Mouse (Mus musculus) brain, embryonic 14.5 days (tissue): ENCODE results near the gene Cfl1.

Experiments
- CTCF ChIP-seq: fragments of 200-500 bp; IDR thresholded peaks from 2 replicates; pipeline ENCODE4 v1.5.1; 2012; ENCODE audit warnings: inconsistent platforms, mild to moderate bottlenecking, moderate library complexity, borderline replicate concordance; ENCODE audit not compliant: insufficient read depth, insufficient read length; ENCODE audit errors: extremely low read depth
- POLR2A ChIP-seq: fragments of 200-500 bp; IDR thresholded peaks from 2 replicates; pipeline ENCODE4 v1.6.1; 2012; ENCODE audit warnings: mild to moderate bottlenecking, inconsistent platforms, borderline replicate concordance; ENCODE audit not compliant: poor library complexity, insufficient read depth, insufficient read length, severe bottlenecking; ENCODE audit errors: extremely low read depth

DNA sequence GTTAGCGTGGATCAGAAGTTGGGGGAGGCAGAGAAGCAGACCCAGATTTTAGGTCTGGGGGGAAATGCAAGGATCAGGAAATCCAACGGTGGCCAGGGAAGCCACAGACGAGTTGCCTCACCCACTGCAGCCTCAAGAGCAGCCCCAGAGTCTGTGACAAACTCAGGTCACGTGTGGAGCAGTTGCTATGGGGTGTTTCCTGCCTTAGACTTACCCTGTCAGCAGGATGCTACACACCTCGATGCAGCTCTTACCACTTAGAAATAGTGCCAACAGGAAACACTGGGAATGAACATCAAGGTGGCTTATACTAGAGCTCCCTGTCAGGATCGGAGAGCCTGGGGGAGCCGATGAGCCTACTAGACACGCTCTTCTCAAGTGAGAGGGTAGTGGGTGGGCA is 42.3 kb downstream of the Cfl1 start:
- TF ChIP-seq CTCF: no peak
- TF ChIP-seq POLR2A: no peak
